Mouse (Mus musculus) limb, embryonic 15.5 days (tissue): ENCODE results near the gene Rest. TPM values are rescaled to one million over a fixed set of nuclear protein-coding genes. Genes with fewer than 3 reads are reported as not detected.

Source experiments
- ATAC-seq: fragments of 200-750 bp; cut with Nextera tagmentation; 2 replicates; pipeline ENCODE4 v1.8.0; 2017; ENCODE audit warnings: low read depth, moderate TSS enrichment; ENCODE audit not compliant: insufficient number of reproducible peaks, low FRiP score, low TSS enrichment
- H3K27ac ChIP-seq: fragments of 300-500 bp; sonication (generic); 2 replicates; pipeline ENCODE4 v1.5.1; 2015; ENCODE audit warnings: moderate library complexity, mild to moderate bottlenecking, inconsistent platforms
- H3K27me3 ChIP-seq: fragments of 300-500 bp; sonication (generic); 2 replicates; pipeline ENCODE4 v1.6.1; 2015; ENCODE audit warnings: inconsistent platforms
- H3K36me3 ChIP-seq: fragments of 300-500 bp; sonication (generic); 2 replicates; pipeline ENCODE4 v1.6.1; 2015; ENCODE audit warnings: inconsistent platforms
- H3K4me1 ChIP-seq: fragments of 300-500 bp; sonication (generic); 2 replicates; pipeline ENCODE4 v1.6.1; 2015; ENCODE audit warnings: inconsistent platforms
- H3K4me2 ChIP-seq: fragments of 300-500 bp; sonication (generic); 2 replicates; pipeline ENCODE4 v1.6.1; 2015; ENCODE audit warnings: mild to moderate bottlenecking, inconsistent platforms
- H3K4me3 ChIP-seq: fragments of 300-500 bp; sonication (generic); 2 replicates; pipeline ENCODE4 v1.5.1; 2015; ENCODE audit warnings: mild to moderate bottlenecking, inconsistent platforms
- H3K9ac ChIP-seq: fragments of 300-500 bp; sonication (generic); 2 replicates; pipeline ENCODE4 v1.6.1; 2015; ENCODE audit warnings: inconsistent platforms
- H3K9me3 ChIP-seq: fragments of 300-500 bp; sonication (generic); 2 replicates; pipeline ENCODE4 v1.6.1; 2016; ENCODE audit warnings: inconsistent platforms
- WGBS: fragments of 180-500 bp; shearing (Covaris S2); methylation state at CpG from one replicate; pipeline ENCODE4 v1.1.7; 2015; 5-methylcytosine and 5-hydroxymethylcytosine counted together
- polyA plus RNA-seq: library from polyadenylated mRNA; unstranded; fragments of >200 nt; fragmentation: Nextera tagmentation; extraction: Ambion mirVana; gene quantifications from 2 replicates; pipeline ENCODE4 v1.2.1, GENCODE M21; 2015

Rest gene
- polyA plus RNA-seq, 1 experiment from 2014 or later, result 37.6 TPM

- no peak overlapping the region for H3K4me3 ChIP-seq
- ATAC-seq, result no peak
Observed at GRCm38 (mm10) chr5:77250083-77250482, 15.2 kb upstream of the Rest start.

GRCm38 (mm10) chr5:77251656-77252055 lies 13.6 kb upstream of the Rest start:
- Histone ChIP-seq H3K36me3 (no peaks in the 10 kb centered on the region), H3K27me3 (no peaks in the 10 kb centered on the region), H3K9me3 (no peaks in the 10 kb centered on the region), H3K4me3 (no peak overlapping the region), H3K9ac (no peak overlapping the region), H3K4me1 (no peaks in the 10 kb centered on the region), H3K27ac (no peak overlapping the region), H3K4me2 (no peak overlapping the region)
- WGBS, result 33% methylated on average over 5 of the region's 5 CpGs
- ATAC-seq, result no peak

More at GRCm38 (mm10) chr5:77250083-77250482, 15.2 kb upstream of the Rest start:
- H3K36me3 ChIP-seq, result no peaks in the 10 kb centered on the region
- H3K27me3 ChIP-seq, result no peaks in the 10 kb centered on the region
- no peak overlapping the region for H3K9ac ChIP-seq
- H3K27ac ChIP-seq, result no peak overlapping the region
- H3K4me1 ChIP-seq, result peaks cover 7% of the 10 kb centered on the region
- H3K4me2 ChIP-seq, result no peak overlapping the region
- 60% methylated on average over 9 of the region's 9 CpGs for WGBS
- no peaks in the 10 kb centered on the region for H3K9me3 ChIP-seq

- no peak for ATAC-seq
- Histone ChIP-seq H3K4me2 (no peak overlapping the region), H3K4me3 (no peak overlapping the region), H3K27ac (no peak overlapping the region), H3K9me3 (no peaks in the 10 kb centered on the region), H3K36me3 (no peaks in the 10 kb centered on the region), H3K27me3 (no peaks in the 10 kb centered on the region), H3K9ac (no peak overlapping the region), H3K4me1 (no peaks in the 10 kb centered on the region)
- WGBS, result 66% methylated on average over 8 of the region's 8 CpGs
Observed at GRCm38 (mm10) chr5:77252115-77252827, 13.0 kb upstream of the Rest start.

- no peaks in the 10 kb centered on the region for H3K36me3 ChIP-seq
- 78% methylated on average over 1 of the region's 1 CpGs for WGBS
- H3K27me3 ChIP-seq, result no peaks in the 10 kb centered on the region
- H3K27ac ChIP-seq, result no peak overlapping the region
- H3K4me1 ChIP-seq, result no peaks in the 10 kb centered on the region
- no peak overlapping the region for H3K4me2 ChIP-seq
- no peak overlapping the region for H3K4me3 ChIP-seq
- no peak for ATAC-seq
- no peaks in the 10 kb centered on the region for H3K9me3 ChIP-seq
- no peak overlapping the region for H3K9ac ChIP-seq
Observed at GRCm38 (mm10) chr5:77253154-77253553, 12.1 kb upstream of the Rest start.

- WGBS, result 65% methylated on average over 3 of the region's 3 CpGs
- no peak overlapping the region for H3K4me3 ChIP-seq
- no peak overlapping the region for H3K4me2 ChIP-seq
- H3K9ac ChIP-seq, result no peak overlapping the region
- ATAC-seq, result no peak
- no peaks in the 10 kb centered on the region for H3K4me1 ChIP-seq
- H3K9me3 ChIP-seq, result no peaks in the 10 kb centered on the region
- H3K27ac ChIP-seq, result no peak overlapping the region
- H3K27me3 ChIP-seq, result no peaks in the 10 kb centered on the region
- H3K36me3 ChIP-seq, result no peaks in the 10 kb centered on the region
Observed at GRCm38 (mm10) chr5:77254402-77254801, 10.9 kb upstream of the Rest start.

GRCm38 (mm10) chr5:77257603-77258002 lies 7.7 kb upstream of the Rest start:
- H3K27me3 ChIP-seq, result no peaks in the 10 kb centered on the region
- no peaks in the 10 kb centered on the region for H3K9me3 ChIP-seq
- no peaks in the 10 kb centered on the region for H3K4me1 ChIP-seq
- ATAC-seq, result no peak
- H3K36me3 ChIP-seq, result no peaks in the 10 kb centered on the region
- H3K4me2 ChIP-seq, result no peak overlapping the region
- no peak overlapping the region for H3K27ac ChIP-seq
- WGBS, result 84% methylated on average over 3 of the region's 3 CpGs
- no peak overlapping the region for H3K4me3 ChIP-seq
- no peak overlapping the region for H3K9ac ChIP-seq

- no peak overlapping the region for H3K4me3 ChIP-seq
- ATAC-seq, result no peak
- H3K27ac ChIP-seq, result no peak overlapping the region
- H3K9me3 ChIP-seq, result no peaks in the 10 kb centered on the region
- no peak overlapping the region for H3K4me2 ChIP-seq
- no peaks in the 10 kb centered on the region for H3K27me3 ChIP-seq
- no peaks in the 10 kb centered on the region for H3K36me3 ChIP-seq
- H3K9ac ChIP-seq, result no peak overlapping the region
- no peaks in the 10 kb centered on the region for H3K4me1 ChIP-seq
Observed at GRCm38 (mm10) chr5:77259315-77259714, 6.0 kb upstream of the Rest start.

GRCm38 (mm10) chr5:77260141-77260540 lies 5.2 kb upstream of the Rest start:
- H3K4me2 ChIP-seq, result no peak overlapping the region
- ATAC-seq, result no peak
- H3K9me3 ChIP-seq, result no peaks in the 10 kb centered on the region
- H3K4me3 ChIP-seq, result no peak overlapping the region
- no peaks in the 10 kb centered on the region for H3K36me3 ChIP-seq
- peaks cover 5% of the 10 kb centered on the region; the same call in 1 of the 2 replicates for H3K4me1 ChIP-seq
- H3K27ac ChIP-seq, result no peak overlapping the region
- 53% methylated on average over 6 of the region's 6 CpGs for WGBS
- H3K9ac ChIP-seq, result no peak overlapping the region
- H3K27me3 ChIP-seq, result no peaks in the 10 kb centered on the region

- Histone ChIP-seq H3K36me3 (no peaks in the 10 kb centered on the region), H3K4me2 (no peak overlapping the region), H3K27me3 (no peaks in the 10 kb centered on the region), H3K9me3 (no peaks in the 10 kb centered on the region), H3K27ac (no peak overlapping the region), H3K4me3 (no peak overlapping the region), H3K4me1 (peaks cover 5% of the 10 kb centered on the region; the same call in 1 of the 2 replicates), H3K9ac (no peak overlapping the region)
- ATAC-seq, result no peak
- 77% methylated on average over 4 of the region's 4 CpGs for WGBS
Observed at GRCm38 (mm10) chr5:77261137-77261536, 4.2 kb upstream of the Rest start.

GRCm38 (mm10) chr5:77262105-77262504 lies 3.2 kb upstream of the Rest start:
- Histone ChIP-seq H3K4me2 (no peak overlapping the region), H3K9ac (no peak overlapping the region), H3K9me3 (no peaks in the 10 kb centered on the region), H3K4me1 (peaks cover 5% of the 10 kb centered on the region; the same call in 1 of the 2 replicates), H3K27ac (no peak overlapping the region), H3K27me3 (no peaks in the 10 kb centered on the region), H3K4me3 (no peak overlapping the region), H3K36me3 (no peaks in the 10 kb centered on the region)
- WGBS, result 84% methylated on average over 5 of the region's 5 CpGs
- no peak for ATAC-seq

GRCm38 (mm10) chr5:77265671-77266065 lies 377 bp downstream of the Rest start:
- peak overlapping the region; percentile 98 for H3K27ac ChIP-seq
- peak; percentile 81 for ATAC-seq
- peak overlapping the region; percentile 65 for H3K4me2 ChIP-seq
- peak overlapping the region; percentile 89 for H3K9ac ChIP-seq
- under 1% methylated on average over 30 of the region's 53 CpGs for WGBS
- peak overlapping the region; percentile 92 for H3K4me3 ChIP-seq
- H3K27me3 ChIP-seq, result no peaks in the 10 kb centered on the region
- peaks cover 25% of the 10 kb centered on the region for H3K36me3 ChIP-seq
- H3K4me1 ChIP-seq, result peaks cover 27% of the 10 kb centered on the region
- no peaks in the 10 kb centered on the region for H3K9me3 ChIP-seq

- Histone ChIP-seq H3K4me2 (peak overlapping the region; percentile 65), H3K27me3 (no peaks in the 10 kb centered on the region), H3K4me1 (peaks cover 27% of the 10 kb centered on the region), H3K36me3 (peaks cover 32% of the 10 kb centered on the region), H3K4me3 (peak overlapping the region; percentile 92), H3K9me3 (no peaks in the 10 kb centered on the region), H3K9ac (peak overlapping the region; percentile 89), H3K27ac (peak overlapping the region; percentile 98)
- ATAC-seq, result peak; percentile 48
- WGBS, result under 1% methylated on average over 58 of the region's 87 CpGs
Observed at GRCm38 (mm10) chr5:77266066-77266885, 985 bp downstream of the Rest start.
